Mouse (Mus musculus) midbrain, embryonic 13.5 days (tissue): ENCODE results near the gene Oaz3. TPM values are rescaled to one million over a fixed set of nuclear protein-coding genes. Genes with fewer than 3 reads are reported as not detected.

ENCODE experiments used
- polyA plus RNA-seq: library from polyadenylated mRNA; unstranded; fragments of >200 nt; fragmentation: Nextera tagmentation; extraction: Ambion mirVana; gene quantifications from 2 replicates; pipeline ENCODE4 v1.2.1, GENCODE M21; 2015

Gene Oaz3
- polyA plus RNA-seq, 1 experiment from 2014 or later, result 1.2 TPM

Other genes starting within 250 kb of the Oaz3 start
- gene Gm5286, start 247.2 kb downstream of the Oaz3 start, polyA plus RNA-seq, result not detected in 2 replicates
- not detected in 2 replicates for gene Gm4778, start 179.9 kb downstream of the Oaz3 start, polyA plus RNA-seq
- 30.4 and 33.6 TPM in 2 replicates for gene Them4, start 133.8 kb downstream of the Oaz3 start, polyA plus RNA-seq
- 0.46 TPM in 1 of 2 replicates, not detected in the other for gene Them5, start 101.8 kb downstream of the Oaz3 start, polyA plus RNA-seq
- 2.0 and 2.2 TPM in 2 replicates for gene C2cd4d, start 81.5 kb downstream of the Oaz3 start, polyA plus RNA-seq
- gene Rorc, start 71.1 kb downstream of the Oaz3 start, polyA plus RNA-seq, result 0.79 and 1.0 TPM in 2 replicates
- 0.83 and 1.4 TPM in 2 replicates for gene Lingo4, start 45.4 kb downstream of the Oaz3 start, polyA plus RNA-seq
- gene Tdrkh, start 30.6 kb downstream of the Oaz3 start, polyA plus RNA-seq, result 61.6 and 63.1 TPM in 2 replicates
- 61.3 and 63.2 TPM in 2 replicates for gene Mrpl9, start 597 bp downstream of the Oaz3 start, polyA plus RNA-seq
- gene Celf3, start 34.4 kb upstream of the Oaz3 start, polyA plus RNA-seq, result 396 and 399 TPM in 2 replicates
- gene Riiad1, start 36.4 kb upstream of the Oaz3 start, polyA plus RNA-seq, result 24.3 and 26.1 TPM in 2 replicates
- 69.7 and 75.5 TPM in 2 replicates for gene Snx27, start 138.8 kb upstream of the Oaz3 start, polyA plus RNA-seq
- not detected in 2 replicates for gene Gm10972, start 199.2 kb upstream of the Oaz3 start, polyA plus RNA-seq
- gene Tuft1, start 215.0 kb upstream of the Oaz3 start, polyA plus RNA-seq, result 3.6 and 3.7 TPM in 2 replicates
- gene Selenbp2, start 249.6 kb upstream of the Oaz3 start, polyA plus RNA-seq, result not detected in 2 replicates